Mouse (Mus musculus) G1E (cell line): ENCODE data around the gene Myh4. TPM values are rescaled to one million over a fixed set of nuclear protein-coding genes. Genes with fewer than 3 reads are reported as not detected.

ENCODE experiments used
- ATAC-seq: 2 replicates; pipeline ENCODE4 v1.8.0; 2016; ENCODE audit warnings: mild to moderate bottlenecking; ENCODE audit not compliant: insufficient number of reproducible peaks, poor library complexity, low FRiP score, severe bottlenecking; ENCODE audit errors: extremely low read depth
- DNase-seq: peaks from one replicate; pipeline ENCODE4 v3.0.0; 2012; ENCODE audit warnings: low spot score
- H3K27me3 ChIP-seq: 2 replicates; pipeline ENCODE4 v1.6.1; 2012; ENCODE audit warnings: mild to moderate bottlenecking, low read length, inconsistent platforms; ENCODE audit not compliant: insufficient read depth
- H3K36me3 ChIP-seq: replicated peaks from 2 replicates; pipeline ENCODE3; 2012; ENCODE audit warnings: mild to moderate bottlenecking, inconsistent platforms
- H3K4me1 ChIP-seq: 2 replicates; pipeline ENCODE4 v1.6.1; 2012; ENCODE audit warnings: low read depth, low read length, inconsistent platforms, mixed read lengths; ENCODE audit not compliant: insufficient read depth
- H3K4me3 ChIP-seq: 2 replicates; pipeline ENCODE4 v1.5.1; 2012; ENCODE audit warnings: low read depth, mild to moderate bottlenecking, inconsistent platforms, low read length, moderate library complexity, mixed read lengths
- H3K9me3 ChIP-seq: replicated peaks from 2 replicates; pipeline ENCODE4 v1.6.1; 2012; ENCODE audit warnings: inconsistent platforms
- CTCF ChIP-seq: IDR thresholded peaks from 2 replicates; pipeline ENCODE4 v1.5.1; 2012; ENCODE audit warnings: low read depth, low read length, inconsistent platforms, mixed read lengths
- GATA1 ChIP-seq: IDR thresholded peaks from 2 replicates; pipeline ENCODE4 v1.6.1; 2012; ENCODE audit warnings: borderline replicate concordance, low read length, inconsistent platforms, mixed read lengths
- GATA2 ChIP-seq: IDR thresholded peaks from 2 replicates; pipeline ENCODE4 v1.6.1; 2012; ENCODE audit warnings: low read depth, low read length, inconsistent platforms, borderline replicate concordance
- POLR2AphosphoS5 ChIP-seq: IDR thresholded peaks from 2 replicates; pipeline ENCODE4 v1.6.1; 2012; ENCODE audit warnings: low read depth, low read length, inconsistent platforms; ENCODE audit not compliant: insufficient replicate concordance
- TAL1 ChIP-seq: conservative IDR thresholded peaks from 2 replicates; pipeline ENCODE4 v1.6.1; 2012; ENCODE audit warnings: low read depth, low read length, inconsistent platforms, mixed read lengths
- polyA plus RNA-seq: library from polyadenylated mRNA; stranded (reverse); fragments of >175 nt; gene quantifications from 2 replicates; pipeline ENCODE4 v1.2.3, GENCODE M21; 2012
- total RNA-seq, 2 experiments: library from RNA; stranded (forward) in 1 of 2; stranded (reverse) in 1 of 2; fragments of 200-1000 nt in 1 of 2; fragments of >200 nt in 1 of 2; fragmentation: Nextera tagmentation in 1 of 2; gene quantifications; 2 replicates each; pipeline ENCODE4 v1.2.3; 2014 to 2017

The Myh4 gene
- total and polyA plus RNA-seq, 3 experiments = not detected

- TF ChIP-seq CTCF = no peak
- TF ChIP-seq GATA1 = no peak
- TF ChIP-seq POLR2AphosphoS5 = no peak
- no peak for TF ChIP-seq TAL1
- TF ChIP-seq GATA2 = no peak
- no peak for ATAC-seq
- Histone ChIP-seq H3K9me3 (peaks cover 52% of the 10 kb centered on the region), H3K27me3 (no peaks in the 10 kb centered on the region), H3K4me1 (no peaks in the 10 kb centered on the region), H3K4me3 (no peak overlapping the region), H3K36me3 (no peaks in the 10 kb centered on the region)
- no peak for DNase-seq
Observed at GRCm38 (mm10) chr11:67241051-67241450, 3.2 kb downstream of the Myh4 start.

- DNase-seq (no peak), ATAC-seq (no peak)
- H3K4me1 ChIP-seq = no peaks in the 10 kb centered on the region
- no peaks in the 10 kb centered on the region for H3K36me3 ChIP-seq
- TF ChIP-seq POLR2AphosphoS5 = no peak
- TF ChIP-seq GATA2 = no peak
- TF ChIP-seq GATA1 = no peak
- no peak for TF ChIP-seq CTCF
- no peak for TF ChIP-seq TAL1
- no peaks in the 10 kb centered on the region for H3K27me3 ChIP-seq
- no peak overlapping the region for H3K4me3 ChIP-seq
- H3K9me3 ChIP-seq = peaks cover 43% of the 10 kb centered on the region
Observed at GRCm38 (mm10) chr11:67253691-67254090, 15.9 kb downstream of the Myh4 start.

DNA sequence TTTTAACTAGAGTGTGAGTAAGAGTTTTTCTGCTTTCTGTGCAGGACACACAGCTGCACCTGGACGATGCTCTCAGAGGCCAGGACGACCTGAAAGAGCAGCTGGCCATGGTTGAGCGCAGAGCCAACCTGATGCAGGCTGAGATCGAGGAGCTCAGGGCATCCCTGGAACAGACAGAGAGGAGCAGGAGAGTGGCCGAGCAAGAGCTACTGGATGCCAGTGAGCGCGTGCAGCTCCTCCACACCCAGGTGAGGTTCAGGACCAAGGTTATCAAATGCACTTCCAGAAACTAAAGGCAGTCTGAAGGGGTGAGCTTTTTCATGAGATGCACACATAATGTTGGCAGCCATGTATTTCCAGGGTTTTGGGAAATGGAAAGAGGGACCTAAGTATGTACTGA, 19.2 kb downstream of the Myh4 start:
- peaks cover 47% of the 10 kb centered on the region for H3K9me3 ChIP-seq
- H3K4me1 ChIP-seq = no peaks in the 10 kb centered on the region
- DNase-seq (no peak), ATAC-seq (no peak)
- TF ChIP-seq POLR2AphosphoS5 = no peak
- no peak for TF ChIP-seq TAL1
- TF ChIP-seq GATA2 = no peak
- no peak for TF ChIP-seq GATA1
- no peaks in the 10 kb centered on the region for H3K36me3 ChIP-seq
- H3K27me3 ChIP-seq = no peaks in the 10 kb centered on the region
- no peak overlapping the region for H3K4me3 ChIP-seq

DNA sequence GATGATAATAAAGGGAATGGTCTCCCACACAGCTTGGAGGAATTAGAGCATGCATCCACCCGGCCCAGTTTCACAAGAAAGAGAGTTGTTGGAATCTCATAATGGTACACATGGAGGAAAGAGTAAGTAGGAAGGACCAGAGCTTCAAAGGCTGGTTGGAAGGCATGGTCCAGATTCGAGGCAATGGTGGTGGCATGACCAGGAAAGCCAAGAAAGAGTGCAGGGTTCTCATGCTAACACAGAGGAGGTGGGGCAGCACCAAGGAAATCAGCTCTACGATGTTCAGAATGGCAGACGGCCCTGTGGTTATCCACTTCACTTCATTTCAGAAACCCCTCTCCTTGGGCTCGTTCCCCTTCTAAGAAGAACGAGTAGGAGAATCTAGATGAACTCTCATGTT, 23.1 kb downstream of the Myh4 start:
- Histone ChIP-seq H3K36me3 (no peaks in the 10 kb centered on the region), H3K9me3 (peaks cover 32% of the 10 kb centered on the region), H3K4me3 (no peak overlapping the region), H3K4me1 (no peaks in the 10 kb centered on the region), H3K27me3 (no peaks in the 10 kb centered on the region)
- no peak for DNase-seq
- TF ChIP-seq GATA1 (no peak), CTCF (no peak), TAL1 (no peak), POLR2AphosphoS5 (no peak), GATA2 (no peak)
- no peak for ATAC-seq

- no peak for ATAC-seq
- H3K4me1 ChIP-seq = no peaks in the 10 kb centered on the region
- TF ChIP-seq GATA1 (no peak), GATA2 (no peak), POLR2AphosphoS5 (no peak), CTCF (no peak), TAL1 (no peak)
- no peak within 1 kb of the TSS for H3K4me3 ChIP-seq
- H3K27me3 ChIP-seq = no peaks in the 10 kb centered on the region
- H3K36me3 ChIP-seq = no peaks in the 10 kb centered on the region
- DNase-seq = no peak
- peaks cover 27% of the 10 kb centered on the region for H3K9me3 ChIP-seq
Observed at GRCm38 (mm10) chr11:67276601-67277174, 38.9 kb downstream of the Myh4 start, which contains the start of gene Myh8. TSS of gene Myh8 (plus strand) at chr11:67277124.

DNA sequence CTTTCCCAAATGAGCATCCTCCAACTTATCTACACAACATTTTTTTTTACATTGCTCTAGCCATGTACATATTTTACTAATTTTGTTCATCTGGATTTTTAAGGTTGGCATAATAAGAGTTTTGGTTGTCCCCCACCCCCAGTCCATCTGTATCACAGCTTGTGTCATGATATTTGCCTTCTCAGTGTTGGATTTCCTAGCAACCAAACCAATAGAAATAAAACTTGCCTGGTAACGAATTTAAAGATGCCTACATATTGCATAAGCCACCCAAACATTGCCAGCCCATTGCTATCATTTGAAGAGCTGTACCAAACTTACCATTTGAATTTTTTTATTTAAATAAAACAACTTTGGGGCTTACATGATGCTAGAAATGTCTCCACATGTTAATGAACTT, 55.6 kb downstream of the Myh4 start:
- H3K9me3 ChIP-seq = peaks cover 50% of the 10 kb centered on the region
- no peak overlapping the region for H3K4me3 ChIP-seq
- DNase-seq = no peak
- TF ChIP-seq TAL1 (no peak), CTCF (no peak), GATA2 (no peak), POLR2AphosphoS5 (no peak), GATA1 (no peak)
- H3K4me1 ChIP-seq = no peaks in the 10 kb centered on the region
- H3K27me3 ChIP-seq = no peaks in the 10 kb centered on the region
- H3K36me3 ChIP-seq = no peaks in the 10 kb centered on the region
- no peak for ATAC-seq

Other genes starting within 250 kb of the Myh4 start
- gene Tmem220, start 212.9 kb upstream of the Myh4 start, total RNA-seq (2014; fragmentation: Nextera tagmentation) = 3.4 and 6.4 TPM in 2 replicates
- 0.76 and 2.5 TPM in 2 replicates for gene Tmem220, start 212.9 kb upstream of the Myh4 start, total RNA-seq (2017)
- gene Tmem220, start 212.9 kb upstream of the Myh4 start, polyA plus RNA-seq = 0.08 and 0.11 TPM in 2 replicates
- 13.3 and 26.6 TPM in 2 replicates for gene Adprm, start 185.4 kb upstream of the Myh4 start, total RNA-seq (2014; fragmentation: Nextera tagmentation)
- 23.9 and 25.7 TPM in 2 replicates for gene Adprm, start 185.4 kb upstream of the Myh4 start, total RNA-seq (2017)
- gene Adprm, start 185.4 kb upstream of the Myh4 start, polyA plus RNA-seq = 0.40 and 1.0 TPM in 2 replicates
- gene Sco1, start 185.4 kb upstream of the Myh4 start, total RNA-seq (2014; fragmentation: Nextera tagmentation) = 13.5 and 14.7 TPM in 2 replicates
- gene Sco1, start 185.4 kb upstream of the Myh4 start, total RNA-seq (2017) = 22.2 and 23.2 TPM in 2 replicates
- gene Sco1, start 185.4 kb upstream of the Myh4 start, polyA plus RNA-seq = 3.5 and 4.0 TPM in 2 replicates
- gene Myh3, start 159.7 kb upstream of the Myh4 start, total RNA-seq (2014; fragmentation: Nextera tagmentation) = not detected in 2 replicates
- gene Myh3, start 159.7 kb upstream of the Myh4 start, total RNA-seq (2017) = not detected in 2 replicates
- gene Myh3, start 159.7 kb upstream of the Myh4 start, polyA plus RNA-seq = not detected in 2 replicates
- gene Myh2, start 67.0 kb upstream of the Myh4 start, total RNA-seq (2014; fragmentation: Nextera tagmentation) = not detected in 2 replicates
- gene Myh2, start 67.0 kb upstream of the Myh4 start, total RNA-seq (2017) = 0.05 TPM in 1 of 2 replicates, not detected in the other
- gene Myh2, start 67.0 kb upstream of the Myh4 start, polyA plus RNA-seq = not detected in 2 replicates
- not detected in 2 replicates for gene Myh1, start 38.0 kb upstream of the Myh4 start, total RNA-seq (2014; fragmentation: Nextera tagmentation)
- under 0.01 TPM in 1 of 2 replicates, not detected in the other for gene Myh1, start 38.0 kb upstream of the Myh4 start, total RNA-seq (2017)
- not detected in 2 replicates for gene Myh1, start 38.0 kb upstream of the Myh4 start, polyA plus RNA-seq
- gene Myh8, start 39.1 kb downstream of the Myh4 start, total RNA-seq (2014; fragmentation: Nextera tagmentation) = not detected in 2 replicates
- 0.06 and 0.22 TPM in 2 replicates for gene Myh8, start 39.1 kb downstream of the Myh4 start, total RNA-seq (2017)
- gene Myh8, start 39.1 kb downstream of the Myh4 start, polyA plus RNA-seq = not detected in 2 replicates
- not detected in 2 replicates for gene Myh13, start 83.6 kb downstream of the Myh4 start, total RNA-seq (2014; fragmentation: Nextera tagmentation)
- 0.05 TPM in 1 of 2 replicates, not detected in the other for gene Myh13, start 83.6 kb downstream of the Myh4 start, total RNA-seq (2017)
- not detected in 2 replicates for gene Myh13, start 83.6 kb downstream of the Myh4 start, polyA plus RNA-seq
- not detected in 2 replicates for gene Gas7, start 217.4 kb downstream of the Myh4 start, total RNA-seq (2014; fragmentation: Nextera tagmentation)
- gene Gas7, start 217.4 kb downstream of the Myh4 start, total RNA-seq (2017) = 0.23 and 0.44 TPM in 2 replicates
- not detected in 2 replicates for gene Gas7, start 217.4 kb downstream of the Myh4 start, polyA plus RNA-seq